Mouse (Mus musculus) midbrain, embryonic 16.5 days (tissue): ENCODE measurements around the gene Actn2. TPM values are rescaled to one million over a fixed set of nuclear protein-coding genes. Genes with fewer than 3 reads are reported as not detected.

Source experiments
- ATAC-seq: fragments of 200-750 bp; cut with Nextera tagmentation; 2 replicates; pipeline ENCODE4 v1.8.0; 2017; ENCODE audit warnings: moderate TSS enrichment
- H3K27ac ChIP-seq: fragments of 300-500 bp; sonication (generic); 2 replicates; pipeline ENCODE4 v1.5.1; 2014; ENCODE audit warnings: mild to moderate bottlenecking, low read length, mixed read lengths
- H3K27me3 ChIP-seq: fragments of 300-500 bp; sonication (generic); 2 replicates; pipeline ENCODE4 v1.6.1; 2014; ENCODE audit warnings: low read depth, low read length, mixed read lengths; ENCODE audit not compliant: control insufficient read depth, insufficient read depth
- H3K36me3 ChIP-seq: fragments of 300-500 bp; sonication (generic); 2 replicates; pipeline ENCODE4 v1.6.1; 2014; ENCODE audit warnings: mild to moderate bottlenecking, low read length, moderate library complexity, mixed read lengths; ENCODE audit not compliant: control insufficient read depth, insufficient read depth
- H3K4me1 ChIP-seq: fragments of 300-500 bp; sonication (generic); 2 replicates; pipeline ENCODE4 v1.6.1; 2014; ENCODE audit warnings: mild to moderate bottlenecking, low read length, mixed read lengths; ENCODE audit not compliant: control insufficient read depth, insufficient read depth
- H3K4me2 ChIP-seq: fragments of 300-500 bp; sonication (generic); 2 replicates; pipeline ENCODE4 v1.6.1; 2014; ENCODE audit warnings: mild to moderate bottlenecking, low read length, mixed read lengths
- H3K4me3 ChIP-seq: fragments of 300-500 bp; sonication (generic); 2 replicates; pipeline ENCODE4 v1.5.1; 2014; ENCODE audit warnings: low read depth, mild to moderate bottlenecking, low read length, moderate library complexity, mixed read lengths
- H3K9ac ChIP-seq: fragments of 300-500 bp; sonication (generic); 2 replicates; pipeline ENCODE4 v1.6.1; 2014; ENCODE audit warnings: low read depth, low read length, mixed read lengths
- H3K9me3 ChIP-seq: fragments of 300-500 bp; sonication (generic); replicated peaks from 2 replicates; pipeline ENCODE4 v1.6.1; 2014; ENCODE audit warnings: mild to moderate bottlenecking, low read length, mixed read lengths; ENCODE audit not compliant: control insufficient read depth, poor library complexity, severe bottlenecking
- WGBS: fragments of 180-500 bp; shearing (Covaris S2); extraction: QIAGEN DNeasy Blood & Tissue Kit; methylation state at CpG from one replicate; pipeline ENCODE4 v1.1.7; 2014; 5-methylcytosine and 5-hydroxymethylcytosine counted together
- polyA plus RNA-seq: library from polyadenylated mRNA; unstranded; fragments of >200 nt; fragmentation: Nextera tagmentation; extraction: Ambion mirVana; gene quantifications from 2 replicates; pipeline ENCODE4 v1.2.1, GENCODE M21; 2015

Gene Actn2
- polyA plus RNA-seq, 1 experiment from 2014 or later, result 3.3 TPM

- no peaks in the 10 kb centered on the region for H3K27me3 ChIP-seq
- H3K9ac ChIP-seq, result no peak overlapping the region
- no peak overlapping the region for H3K4me3 ChIP-seq
- 75% methylated on average over 4 of the region's 4 CpGs for WGBS
- H3K4me1 ChIP-seq, result no peaks in the 10 kb centered on the region
- no peak overlapping the region for H3K27ac ChIP-seq
- no peaks in the 10 kb centered on the region for H3K36me3 ChIP-seq
- H3K9me3 ChIP-seq, result no peaks in the 10 kb centered on the region
- ATAC-seq, result no peak
- H3K4me2 ChIP-seq, result no peak overlapping the region
Measured at GRCm38 (mm10) chr13:12356184-12356583, 15.6 kb upstream of the Actn2 start.

GRCm38 (mm10) chr13:12349197-12349824 is 8.8 kb upstream of the Actn2 start:
- no peak for ATAC-seq
- H3K4me1 ChIP-seq, result no peaks in the 10 kb centered on the region
- no peak overlapping the region for H3K4me3 ChIP-seq
- H3K4me2 ChIP-seq, result no peak overlapping the region
- H3K9ac ChIP-seq, result no peak overlapping the region
- WGBS, result 78% methylated on average over 13 of the region's 13 CpGs
- H3K27ac ChIP-seq, result no peak overlapping the region
- no peaks in the 10 kb centered on the region for H3K9me3 ChIP-seq
- no peaks in the 10 kb centered on the region for H3K36me3 ChIP-seq
- H3K27me3 ChIP-seq, result no peaks in the 10 kb centered on the region

DNA sequence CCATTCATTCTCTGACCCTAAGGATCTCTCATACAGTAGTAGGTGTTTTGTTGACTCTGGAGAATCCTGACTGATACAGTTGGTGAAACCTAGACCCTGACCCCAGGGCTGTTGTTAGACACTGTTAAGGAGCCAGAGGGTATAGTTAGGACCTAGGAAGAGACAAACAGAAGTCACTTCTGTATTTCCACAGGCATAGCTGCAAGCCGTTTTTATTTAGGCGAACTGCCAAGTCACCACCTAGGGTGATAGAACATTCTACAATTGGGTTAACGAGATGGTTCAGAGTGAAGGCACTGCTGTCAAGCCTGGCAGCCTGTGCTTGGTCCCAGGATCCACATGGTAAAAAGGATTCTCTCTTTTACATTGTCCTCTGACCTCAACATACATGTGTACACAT is 6.3 kb upstream of the Actn2 start:
- Histone ChIP-seq H3K4me3 (no peak overlapping the region), H3K4me2 (no peak overlapping the region), H3K4me1 (no peaks in the 10 kb centered on the region), H3K36me3 (no peaks in the 10 kb centered on the region), H3K27ac (no peak overlapping the region), H3K9ac (no peak overlapping the region), H3K9me3 (no peaks in the 10 kb centered on the region), H3K27me3 (no peaks in the 10 kb centered on the region)
- no peak for ATAC-seq
- WGBS, result 69% methylated on average over 3 of the region's 3 CpGs

DNA sequence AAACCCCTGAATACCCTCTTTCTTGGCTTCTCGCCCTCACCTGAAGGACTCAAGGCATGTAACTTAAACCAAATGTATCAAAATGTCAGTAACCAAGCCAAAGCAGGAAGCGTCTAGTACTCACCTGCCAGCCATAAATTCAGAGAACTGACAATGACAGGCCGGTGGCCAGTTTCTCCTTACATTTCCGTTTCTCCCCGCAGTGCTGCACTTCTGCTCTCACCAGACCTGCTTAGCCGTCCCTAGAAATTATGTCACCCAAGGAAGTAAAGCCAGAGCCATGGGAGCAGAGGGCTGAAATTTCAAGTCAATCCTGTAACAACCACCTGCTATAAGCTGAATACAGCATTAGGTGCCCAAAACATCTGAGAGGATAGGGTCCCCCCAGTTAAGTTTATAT is 887 bp upstream of the Actn2 start:
- no peak overlapping the region for H3K27ac ChIP-seq
- H3K4me1 ChIP-seq, result 0 out of 2 replicates have a peak, but pooled peaks cover 2% of the 10 kb centered on the region
- H3K9ac ChIP-seq, result no peak overlapping the region
- H3K9me3 ChIP-seq, result no peaks in the 10 kb centered on the region
- no peak for ATAC-seq
- H3K4me2 ChIP-seq, result peak overlapping the region; percentile 90; the same call in 1 of the 2 replicates
- H3K27me3 ChIP-seq, result no peaks in the 10 kb centered on the region
- 65% methylated on average over 6 of the region's 6 CpGs for WGBS
- H3K36me3 ChIP-seq, result no peaks in the 10 kb centered on the region
- no peak overlapping the region for H3K4me3 ChIP-seq

GRCm38 (mm10) chr13:12339446-12339845 is 1.1 kb downstream of the Actn2 start:
- Histone ChIP-seq H3K9me3 (no peaks in the 10 kb centered on the region), H3K36me3 (no peaks in the 10 kb centered on the region), H3K4me2 (no peak overlapping the region), H3K4me1 (0 out of 2 replicates have a peak, but pooled peaks cover 2% of the 10 kb centered on the region), H3K9ac (no peak overlapping the region), H3K27me3 (no peaks in the 10 kb centered on the region), H3K4me3 (no peak overlapping the region), H3K27ac (no peak overlapping the region)
- no peak for ATAC-seq

DNA sequence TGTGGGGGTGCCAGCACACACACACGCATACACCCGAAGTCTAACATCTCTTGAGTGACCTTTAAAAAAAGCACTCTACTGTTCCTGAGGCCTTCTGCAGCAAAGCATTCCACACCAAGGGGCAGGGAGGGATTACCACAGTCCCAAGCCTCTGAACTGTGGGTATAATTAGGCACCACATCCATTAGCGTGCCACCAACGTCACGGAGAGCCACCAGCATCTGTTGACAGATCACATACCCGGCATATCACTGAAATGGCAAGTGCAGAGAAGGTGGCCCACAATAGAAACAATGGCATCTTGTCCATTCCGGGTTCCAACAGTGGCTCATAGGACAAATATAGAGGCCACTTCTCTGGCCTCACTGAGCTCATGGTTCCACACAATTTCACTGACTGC is 2.8 kb downstream of the Actn2 start:
- Histone ChIP-seq H3K9me3 (no peaks in the 10 kb centered on the region), H3K36me3 (no peaks in the 10 kb centered on the region), H3K9ac (no peak overlapping the region), H3K27ac (no peak overlapping the region), H3K4me2 (no peak overlapping the region), H3K4me1 (0 out of 2 replicates have a peak, but pooled peaks cover 2% of the 10 kb centered on the region), H3K27me3 (no peaks in the 10 kb centered on the region), H3K4me3 (no peak overlapping the region)
- no peak for ATAC-seq
- WGBS, result 92% methylated on average over 7 of the region's 7 CpGs

DNA sequence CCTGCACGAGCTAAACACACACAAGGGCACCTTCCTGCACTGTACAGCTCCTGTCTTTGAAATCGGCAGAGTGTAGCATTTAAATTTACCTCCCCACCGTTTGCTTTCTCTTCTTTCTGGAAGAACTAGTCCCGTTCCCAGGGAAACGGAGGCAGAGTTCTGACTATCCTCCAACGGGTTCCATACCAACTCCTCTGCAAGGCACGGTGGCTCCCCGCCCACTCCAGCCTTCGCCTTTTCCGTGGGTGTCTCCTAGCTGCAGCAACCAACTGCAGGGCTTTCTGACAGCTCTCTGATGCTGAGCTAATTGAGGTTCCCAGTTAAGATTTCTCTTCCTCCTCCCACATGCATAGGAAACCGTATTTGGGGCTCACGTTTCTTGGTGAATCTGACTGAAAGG is 6.5 kb downstream of the Actn2 start:
- WGBS, result 68% methylated on average over 12 of the region's 12 CpGs
- no peak overlapping the region for H3K4me2 ChIP-seq
- no peaks in the 10 kb centered on the region for H3K36me3 ChIP-seq
- no peak overlapping the region for H3K27ac ChIP-seq
- H3K27me3 ChIP-seq, result no peaks in the 10 kb centered on the region
- no peak overlapping the region for H3K4me3 ChIP-seq
- no peaks in the 10 kb centered on the region for H3K4me1 ChIP-seq
- H3K9ac ChIP-seq, result no peak overlapping the region
- no peak for ATAC-seq
- no peaks in the 10 kb centered on the region for H3K9me3 ChIP-seq

GRCm38 (mm10) chr13:12331528-12331927 is 9.0 kb downstream of the Actn2 start:
- Histone ChIP-seq H3K9me3 (no peaks in the 10 kb centered on the region), H3K4me2 (no peak overlapping the region), H3K4me1 (no peaks in the 10 kb centered on the region), H3K4me3 (no peak overlapping the region), H3K27me3 (no peaks in the 10 kb centered on the region), H3K9ac (no peak overlapping the region), H3K36me3 (no peaks in the 10 kb centered on the region), H3K27ac (no peak overlapping the region)
- ATAC-seq, result no peak
- WGBS, result 98% methylated on average over 5 of the region's 5 CpGs

GRCm38 (mm10) chr13:12328392-12328791 is 12.2 kb downstream of the Actn2 start:
- Histone ChIP-seq H3K27me3 (no peaks in the 10 kb centered on the region), H3K4me3 (no peak overlapping the region), H3K27ac (no peak overlapping the region), H3K4me2 (no peak overlapping the region), H3K36me3 (no peaks in the 10 kb centered on the region), H3K9ac (no peak overlapping the region), H3K4me1 (no peaks in the 10 kb centered on the region), H3K9me3 (no peaks in the 10 kb centered on the region)
- ATAC-seq, result no peak
- 89% methylated on average over 4 of the region's 4 CpGs for WGBS
